Mouse (Mus musculus) bone marrow, adult 2 months (tissue): ENCODE results near the gene Mpz. TPM values are rescaled to one million over a fixed set of nuclear protein-coding genes. Genes with fewer than 3 reads are reported as not detected.

Source experiments
- H3K27ac ChIP-seq: fragments of 200-500 bp; 2 replicates; pipeline ENCODE4 v1.5.1; 2012; ENCODE audit warnings: low read depth, mild to moderate bottlenecking, control low read depth, inconsistent platforms, low read length; ENCODE audit not compliant: control insufficient read depth, poor library complexity, insufficient read depth
- H3K4me1 ChIP-seq: fragments of 200-500 bp; 2 replicates; pipeline ENCODE4 v1.6.1; 2011; ENCODE audit warnings: low read length; ENCODE audit not compliant: control insufficient read depth, insufficient read depth
- H3K4me3 ChIP-seq: fragments of 200-500 bp; replicated peaks from 2 replicates; pipeline ENCODE3; 2011; ENCODE audit warnings: mild to moderate bottlenecking, low read depth, low read length, control low read depth; ENCODE audit not compliant: control insufficient read depth
- CTCF ChIP-seq: fragments of 200-500 bp; IDR thresholded peaks from 2 replicates; pipeline ENCODE4 v1.5.1; 2011; ENCODE audit warnings: low read length, control low read depth; ENCODE audit not compliant: control insufficient read depth, insufficient read depth
- POLR2A ChIP-seq: fragments of 200-500 bp; IDR thresholded peaks from 2 replicates; pipeline ENCODE4 v1.6.1; 2011; ENCODE audit warnings: low read depth, mild to moderate bottlenecking, control low read depth, low read length, borderline replicate concordance; ENCODE audit not compliant: control insufficient read depth
- WGBS: fragments of 180-500 bp; shearing (Covaris S2); methylation state at CpG from one replicate; pipeline ENCODE4 v1.1.7; 2018; 5-methylcytosine and 5-hydroxymethylcytosine counted together
- polyA plus RNA-seq: library from polyadenylated mRNA; stranded (reverse); fragments of >200 nt; gene quantifications from 2 replicates; pipeline ENCODE4 v1.2.4, GENCODE M21; 2011; ENCODE audit warnings: low replicate concordance; ENCODE audit not compliant: missing spikeins, insufficient read depth, insufficient read length

The Mpz gene
- polyA plus RNA-seq, 1 experiment, result not detected

DNA sequence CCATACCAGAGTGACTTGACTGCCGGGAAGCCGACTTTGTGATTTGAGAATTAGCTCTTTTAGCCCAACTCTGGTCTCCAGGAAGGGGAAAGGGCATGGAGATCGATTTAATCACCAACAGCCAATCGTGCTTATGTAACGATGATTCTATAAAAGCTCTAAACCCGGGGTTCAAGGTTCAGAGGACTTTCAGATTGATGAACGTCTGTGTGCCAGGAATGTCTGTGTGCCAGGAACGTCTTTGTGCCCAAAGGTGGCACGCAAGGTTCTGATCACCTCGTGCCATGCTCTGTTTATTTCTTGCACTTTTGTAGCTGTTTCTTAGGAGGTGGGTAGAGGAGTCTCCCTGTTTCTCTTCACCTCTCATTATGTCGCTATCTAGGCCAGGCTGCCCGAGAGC lies 18.4 kb downstream of the Mpz start:
- Histone ChIP-seq H3K4me3 (no peak overlapping the region), H3K4me1 (no peaks in the 10 kb centered on the region; the same call in 1 of the 2 replicates), H3K27ac (no peak overlapping the region)
- TF ChIP-seq CTCF, result no peak
- no peak for TF ChIP-seq POLR2A
- WGBS, result 76% methylated on average over 12 of the region's 12 CpGs

- H3K4me3 ChIP-seq, result no peak overlapping the region
- no peak overlapping the region for H3K27ac ChIP-seq
- no peaks in the 10 kb centered on the region; the same call in 1 of the 2 replicates for H3K4me1 ChIP-seq
- TF ChIP-seq CTCF (no peak), POLR2A (no peak)
- 69% methylated on average over 3 of the region's 3 CpGs for WGBS
Observed at GRCm38 (mm10) chr1:171169913-171170312, 19.4 kb downstream of the Mpz start.

- no peak overlapping the region for H3K27ac ChIP-seq
Observed at GRCm38 (mm10) chr1:171171138-171171537, 20.6 kb downstream of the Mpz start.

DNA sequence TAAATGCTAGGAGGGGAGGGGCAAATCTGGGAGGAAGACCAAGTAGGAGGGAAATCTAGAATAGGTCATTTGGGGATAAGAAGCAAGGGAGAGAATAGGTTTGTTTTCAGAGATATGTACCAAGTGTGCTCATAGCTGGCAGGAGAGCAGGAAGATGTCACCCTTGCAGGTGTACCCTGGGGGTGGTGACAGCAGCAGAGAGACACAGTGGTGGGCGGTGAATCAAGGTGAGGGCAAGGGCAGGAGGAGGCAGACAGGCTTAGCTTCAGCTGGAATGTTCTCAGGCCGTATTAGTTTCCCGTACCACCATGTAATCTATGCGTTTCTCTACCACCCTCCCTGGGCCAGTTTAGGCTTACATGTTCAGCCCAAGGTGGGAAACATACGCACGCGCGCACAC lies 22.3 kb downstream of the Mpz start:
- no peak for TF ChIP-seq CTCF
- TF ChIP-seq POLR2A, result no peak
- Histone ChIP-seq H3K4me3 (no peak overlapping the region), H3K4me1 (no peaks in the 10 kb centered on the region; the same call in 1 of the 2 replicates), H3K27ac (no peak overlapping the region)
- WGBS, result 90% methylated on average over 8 of the region's 8 CpGs

More at GRCm38 (mm10) chr1:171171138-171171537, 20.6 kb downstream of the Mpz start:
- TF ChIP-seq POLR2A (no peak), CTCF (no peak)
- no peaks in the 10 kb centered on the region; the same call in 1 of the 2 replicates for H3K4me1 ChIP-seq
- 5% methylated on average over 3 of the region's 3 CpGs for WGBS
- no peak overlapping the region for H3K4me3 ChIP-seq

- TF ChIP-seq POLR2A (no peak), CTCF (no peak)
- H3K4me1 ChIP-seq, result no peaks in the 10 kb centered on the region; the same call in 1 of the 2 replicates
- no peak overlapping the region for H3K27ac ChIP-seq
- WGBS, result 65% methylated on average over 5 of the region's 5 CpGs
- no peak overlapping the region for H3K4me3 ChIP-seq
Observed at GRCm38 (mm10) chr1:171179487-171180171, 29.1 kb downstream of the Mpz start.

DNA sequence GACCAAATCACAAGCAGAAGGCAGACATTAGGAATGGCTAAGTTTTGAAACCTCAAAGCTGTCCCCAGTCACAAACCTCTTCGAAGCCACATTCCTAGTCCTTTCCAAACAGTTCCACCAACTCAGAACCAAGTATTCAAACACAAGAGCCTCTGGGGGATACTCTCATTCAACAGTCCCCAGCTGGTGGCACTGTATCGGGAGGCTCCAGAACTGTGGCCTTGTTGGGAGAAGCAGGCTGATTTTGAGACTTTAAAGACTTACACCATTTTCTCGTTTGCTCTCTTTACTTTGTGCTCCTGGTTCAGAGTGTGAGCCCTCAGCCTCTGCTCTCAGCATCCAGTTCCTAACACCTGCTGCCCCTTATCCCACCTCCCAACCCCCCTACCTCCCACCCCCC lies 32.5 kb downstream of the Mpz start:
- 78% methylated on average over 3 of the region's 3 CpGs for WGBS
- TF ChIP-seq CTCF, result no peak
- TF ChIP-seq POLR2A, result no peak
- no peak overlapping the region for H3K27ac ChIP-seq

DNA sequence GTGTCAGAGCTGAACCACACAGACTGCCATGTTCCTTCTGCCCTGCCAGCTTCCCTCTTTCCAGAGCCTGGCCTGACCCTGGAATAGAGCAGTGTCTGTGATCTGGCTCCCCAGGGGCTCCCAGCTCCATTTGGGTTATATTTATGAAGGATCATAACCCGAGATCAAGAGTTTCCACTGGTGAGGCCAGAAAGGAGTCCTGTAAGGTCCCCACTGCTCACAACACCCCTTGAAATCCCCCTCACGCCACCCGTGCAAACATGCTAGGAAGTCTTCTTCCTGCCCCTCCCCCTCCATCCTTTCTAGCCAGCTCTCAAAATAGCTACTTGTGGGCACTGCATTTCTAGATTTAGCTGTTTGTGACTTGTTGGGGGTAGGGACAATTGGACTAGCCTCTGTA lies 33.1 kb downstream of the Mpz start:
- WGBS, result 9% methylated on average over 3 of the region's 3 CpGs
- TF ChIP-seq POLR2A (no peak), CTCF (no peak)
- H3K4me1 ChIP-seq, result no peaks in the 10 kb centered on the region; the same call in 1 of the 2 replicates
- H3K4me3 ChIP-seq, result no peak overlapping the region
- no peak overlapping the region for H3K27ac ChIP-seq

More for the DNA sequence above, 32.5 kb downstream of the Mpz start:
- Histone ChIP-seq H3K4me1 (no peaks in the 10 kb centered on the region; the same call in 1 of the 2 replicates), H3K4me3 (no peak overlapping the region)

DNA sequence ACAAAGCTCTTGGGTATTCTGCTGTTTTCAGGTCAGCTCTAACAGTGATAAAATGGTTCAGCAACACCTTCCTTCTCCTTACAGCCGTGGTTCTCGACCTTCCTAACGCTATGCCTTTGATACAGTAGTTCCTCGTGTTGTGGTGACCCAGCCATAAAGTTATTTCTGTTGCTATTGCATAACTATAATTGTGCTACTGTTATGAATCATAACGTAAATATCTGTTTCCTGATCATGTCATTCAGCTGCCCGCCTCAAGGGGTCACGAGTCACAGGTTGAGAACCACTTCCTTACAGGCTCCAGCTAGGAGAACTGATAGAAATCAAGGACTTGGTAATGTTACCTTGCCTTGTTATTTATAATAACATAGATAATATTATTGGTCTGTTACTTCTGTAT lies 33.8 kb downstream of the Mpz start:
- under 1% methylated on average over 7 of the region's 7 CpGs for WGBS
- no peak overlapping the region for H3K4me3 ChIP-seq
- no peaks in the 10 kb centered on the region; the same call in 1 of the 2 replicates for H3K4me1 ChIP-seq
- no peak overlapping the region for H3K27ac ChIP-seq
- no peak for TF ChIP-seq POLR2A
- TF ChIP-seq CTCF, result no peak
